Mouse (Mus musculus) cerebellum, adult 9-11 months (tissue): ENCODE results near the gene Layn.

Source experiments
- DNase-seq: peaks from one replicate; pipeline ENCODE4 v3.0.0; 2022

Gene Layn

DNA sequence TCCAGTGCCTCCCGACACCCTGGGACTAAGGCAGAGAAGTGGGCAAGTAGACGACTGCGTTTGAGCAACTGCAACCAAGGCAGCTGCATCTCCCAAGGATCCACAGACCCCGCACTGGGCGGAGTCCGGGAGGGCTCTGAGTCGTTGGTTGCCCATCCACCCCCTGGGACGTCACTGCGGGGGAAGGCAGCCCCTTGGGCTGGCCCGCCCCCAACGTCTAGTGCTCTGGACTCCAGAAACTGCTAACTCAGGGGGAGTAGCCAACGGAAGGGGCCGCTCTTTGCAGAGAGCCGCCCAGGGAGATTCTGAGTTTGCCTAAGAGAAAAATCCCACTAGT is at the start of gene Layn:
Layn (minus strand) TSS at position 116 of the 337 bp plus-strand sequence.
- peak; percentile 30 for DNase-seq

DNA sequence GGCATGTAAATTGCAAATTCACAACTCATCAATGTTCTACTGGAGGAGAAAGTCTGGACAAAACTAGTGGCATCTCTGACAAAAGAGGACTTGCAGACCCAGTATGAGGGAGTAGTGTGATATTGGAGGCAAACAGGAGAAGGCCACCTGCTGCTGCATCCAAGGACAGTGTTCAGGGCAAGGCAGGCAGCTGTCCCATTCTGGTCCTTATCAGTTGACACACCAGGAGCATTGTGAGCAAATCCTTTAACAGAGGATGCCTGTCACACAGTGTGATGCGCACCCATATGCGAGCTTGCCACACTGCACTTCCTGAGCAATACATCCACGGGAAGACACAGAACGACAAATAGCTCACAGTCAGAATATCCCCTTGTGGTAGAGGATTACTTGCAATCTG is 37.9 kb upstream of the Layn start:
- no peak for DNase-seq

DNA sequence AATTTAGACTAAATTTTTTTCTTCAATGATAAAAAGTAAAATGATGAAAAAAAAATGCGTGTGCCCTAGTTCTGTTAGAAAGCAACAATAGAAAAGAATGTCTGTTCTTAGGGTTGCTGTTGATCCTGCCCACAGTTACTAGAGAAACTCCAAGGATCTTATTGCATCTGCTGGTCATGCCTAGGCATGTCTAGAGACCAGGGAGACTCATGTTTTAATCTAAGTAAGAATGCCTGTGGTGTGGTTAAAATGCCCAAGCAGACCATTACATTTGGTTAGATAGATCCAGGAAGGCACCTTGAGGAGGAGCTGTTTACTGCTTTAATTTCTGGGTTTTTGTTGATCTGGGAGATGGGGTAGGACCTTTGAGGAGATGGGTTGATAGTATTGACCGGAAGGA is 28.9 kb upstream of the Layn start:
- DNase-seq = no peak

DNA sequence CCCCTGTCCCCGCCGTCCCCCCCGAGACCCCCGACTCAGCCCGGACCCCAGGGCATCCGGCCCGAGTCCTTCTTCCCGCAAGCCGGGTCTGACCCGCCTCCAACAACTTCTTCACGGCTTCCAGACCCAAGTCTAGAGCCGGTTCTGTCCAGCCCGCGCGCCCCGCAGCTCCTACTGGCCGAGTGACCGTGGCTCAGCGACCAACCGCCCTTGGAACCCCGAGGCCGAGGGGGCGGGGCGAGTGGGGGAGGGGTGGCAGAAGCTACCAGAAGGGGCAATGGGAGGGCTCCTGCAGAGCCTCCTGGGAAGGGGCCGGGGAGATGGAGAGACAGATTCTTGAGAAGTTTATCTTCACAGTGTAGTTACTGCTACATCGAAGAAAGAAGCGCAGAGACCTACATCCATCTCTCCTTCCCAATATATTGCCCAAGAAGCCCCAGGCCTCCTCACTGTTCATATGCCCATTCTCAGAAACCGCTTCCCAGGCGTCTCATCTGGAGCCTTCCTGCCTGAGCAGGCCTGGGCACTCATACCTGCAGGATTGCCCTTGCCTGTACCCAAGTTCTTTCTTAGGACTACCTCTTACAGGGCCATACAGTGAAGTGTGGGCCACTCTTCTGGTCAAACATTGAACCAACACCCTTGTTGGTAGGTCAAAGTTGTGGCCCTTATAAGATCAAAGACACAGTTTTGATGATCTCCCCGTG is 27.1 kb upstream of the Layn start:
- DNase-seq = peak; percentile 9

DNA sequence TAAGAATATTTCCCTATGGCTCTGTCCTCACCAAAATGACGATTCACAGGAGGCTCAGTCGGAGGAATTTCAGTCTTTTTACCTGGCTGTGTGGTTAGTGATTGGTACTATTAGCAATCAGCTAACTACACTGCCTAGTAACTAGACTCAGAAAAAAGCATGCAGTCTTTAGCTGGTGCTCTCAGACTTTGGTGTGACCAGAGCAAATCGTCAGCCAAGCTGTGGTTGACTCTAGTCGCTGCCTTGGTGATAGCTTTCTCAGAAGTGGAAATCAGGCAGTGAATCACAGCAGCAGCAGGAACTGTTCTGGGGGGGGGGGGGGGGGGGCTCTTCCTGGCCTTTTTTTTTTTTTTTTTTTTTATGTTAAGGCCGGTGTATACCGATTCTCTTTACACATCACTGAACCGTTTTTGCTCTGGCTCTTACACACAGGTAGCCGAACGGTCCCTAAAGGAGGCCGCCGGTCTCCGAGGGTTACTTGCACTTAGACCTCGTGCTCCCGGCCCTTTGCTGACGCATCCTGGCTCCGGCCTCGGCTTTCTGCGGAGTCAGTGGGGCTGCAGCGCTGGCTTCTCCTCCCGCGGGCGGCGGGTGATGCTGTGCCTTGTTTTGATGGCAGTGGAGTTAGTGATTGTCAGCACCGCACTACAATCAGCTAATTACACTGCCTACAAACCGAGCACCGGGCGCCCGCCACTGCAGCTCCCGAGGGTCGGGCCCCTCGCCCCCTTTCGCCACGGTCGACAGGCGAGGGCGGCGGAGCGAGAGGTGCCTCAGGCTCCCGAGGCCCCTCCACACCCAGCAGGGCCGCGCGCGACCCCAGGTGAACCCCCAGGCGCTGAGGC is 26.3 kb upstream of the Layn start:
- peak; percentile 14 for DNase-seq

DNA sequence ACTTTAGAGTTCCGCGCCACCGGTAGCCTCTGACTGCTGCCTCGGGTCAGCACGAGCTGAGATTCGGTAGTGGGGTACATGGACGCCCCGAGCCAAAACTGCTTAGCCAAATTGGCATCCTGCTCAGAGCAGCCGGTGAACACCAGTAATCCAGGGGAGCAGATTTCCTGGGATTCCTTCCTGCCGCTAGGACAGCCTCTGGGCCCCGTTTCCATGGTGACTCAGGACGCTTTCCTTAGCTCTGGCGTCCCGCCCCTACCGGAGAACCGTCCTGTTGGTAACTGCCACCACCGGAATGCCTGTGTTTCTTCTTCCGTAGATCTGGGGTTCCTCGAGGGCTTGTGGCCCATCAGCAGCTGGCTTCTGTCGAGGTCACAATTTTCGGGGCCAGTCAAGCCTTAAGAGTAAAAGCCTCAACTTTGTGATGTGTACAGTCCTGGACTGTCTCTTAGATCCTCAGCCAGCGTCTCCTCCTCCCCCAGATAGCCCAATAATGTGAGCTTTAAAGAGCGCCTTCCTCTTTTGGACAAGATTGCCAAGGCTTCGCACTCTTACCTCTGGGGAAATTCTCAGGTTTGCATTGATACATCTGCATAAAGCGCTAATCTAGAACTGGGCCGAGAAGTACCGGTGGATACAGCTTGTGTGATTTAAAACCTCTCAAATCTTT is 25.0 kb upstream of the Layn start, which contains the start of gene 4833427G06Rik:
4833427G06Rik (minus strand) TSS at position 323 of the 670 bp plus-strand sequence.
- DNase-seq = peak; percentile 35

DNA sequence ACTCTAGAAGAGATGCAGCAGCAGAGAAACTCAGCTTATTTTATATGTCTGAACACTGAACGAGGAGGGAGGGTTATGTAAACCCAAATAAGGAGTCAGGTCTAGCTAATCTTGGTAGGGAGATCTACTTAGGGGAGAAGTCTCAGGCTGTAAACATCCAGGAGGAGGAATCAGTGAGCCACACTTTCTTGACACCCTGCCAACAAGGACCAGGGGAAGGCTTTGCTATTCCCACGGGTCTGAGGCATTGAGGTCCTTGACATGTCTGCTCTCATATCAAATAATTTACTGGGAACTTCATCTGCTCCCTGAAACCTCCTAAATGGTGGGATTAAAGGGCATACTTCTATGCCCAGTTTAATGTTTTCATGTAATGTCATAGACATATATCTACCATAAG is 19.4 kb upstream of the Layn start:
- DNase-seq = no peak

DNA sequence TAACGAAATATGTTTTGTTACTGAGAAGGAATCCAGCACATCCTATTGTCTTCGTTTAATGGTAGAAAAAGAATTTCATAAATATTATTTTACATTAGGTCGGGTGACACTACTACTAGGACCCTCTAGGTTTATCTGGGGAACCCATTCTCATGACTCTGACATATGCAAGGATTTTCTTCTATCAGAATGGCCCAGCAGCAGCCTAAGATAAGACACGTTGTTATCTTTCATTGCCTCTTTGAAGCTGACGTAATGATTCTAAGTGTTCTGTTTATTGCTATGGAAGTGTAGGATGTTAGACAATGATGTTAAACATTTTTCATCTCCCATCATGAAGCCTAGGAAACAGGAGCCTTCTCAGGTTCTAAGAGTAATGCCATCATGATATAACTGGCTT is 16.8 kb upstream of the Layn start:
- DNase-seq = no peak

DNA sequence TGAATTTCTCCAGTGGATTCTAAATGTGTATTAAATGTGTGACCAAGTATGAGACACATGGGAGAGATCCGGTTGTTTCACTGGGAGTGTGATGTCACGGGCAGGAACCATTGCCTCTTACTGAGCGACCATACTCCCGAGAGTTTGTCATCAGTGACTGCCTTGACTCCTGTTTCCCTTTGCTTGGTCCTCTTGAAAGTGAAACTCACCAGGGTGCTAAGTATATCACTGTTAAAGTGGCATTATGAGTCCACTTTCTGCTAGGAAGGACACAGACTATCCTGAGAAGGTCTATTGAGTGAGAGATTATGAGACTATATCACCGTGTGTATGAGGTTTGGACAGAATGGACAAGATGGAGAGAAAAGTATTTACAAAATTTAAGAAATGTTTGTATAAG is 4.7 kb upstream of the Layn start:
- no peak for DNase-seq

DNA sequence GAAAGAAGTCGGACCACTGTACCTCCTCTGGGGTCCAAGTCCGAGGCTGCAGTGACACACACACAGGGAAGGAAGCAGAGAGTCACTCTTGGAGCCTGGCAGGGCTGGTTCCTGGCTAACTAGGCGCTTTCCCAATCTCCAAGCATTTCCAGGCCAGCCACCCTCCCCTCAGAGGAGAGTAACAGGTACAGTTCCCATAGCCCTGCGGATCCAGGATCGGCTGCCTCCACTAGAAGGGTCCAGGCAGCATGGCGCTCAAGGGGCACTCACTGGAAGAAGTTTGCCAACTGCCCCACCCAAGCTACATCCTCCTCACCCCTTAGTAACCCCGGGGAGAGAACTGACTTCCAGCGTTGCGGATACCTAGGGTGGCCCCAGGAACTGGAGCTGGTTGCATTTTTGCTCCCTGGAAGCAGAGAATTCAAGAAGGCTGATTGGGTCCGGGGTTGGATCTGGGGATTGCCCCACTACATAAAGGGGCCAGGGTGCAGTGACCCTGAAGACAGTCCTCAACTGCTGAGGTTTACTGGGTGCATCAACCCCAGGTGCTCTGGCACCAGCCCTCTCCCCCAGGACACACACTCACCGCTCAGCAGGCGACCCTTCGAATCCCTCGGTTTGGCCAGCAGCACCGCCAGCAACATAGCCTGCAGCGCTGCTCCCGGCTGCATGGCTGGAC is 455 bp downstream of the Layn start:
- peak; percentile 24 for DNase-seq

DNA sequence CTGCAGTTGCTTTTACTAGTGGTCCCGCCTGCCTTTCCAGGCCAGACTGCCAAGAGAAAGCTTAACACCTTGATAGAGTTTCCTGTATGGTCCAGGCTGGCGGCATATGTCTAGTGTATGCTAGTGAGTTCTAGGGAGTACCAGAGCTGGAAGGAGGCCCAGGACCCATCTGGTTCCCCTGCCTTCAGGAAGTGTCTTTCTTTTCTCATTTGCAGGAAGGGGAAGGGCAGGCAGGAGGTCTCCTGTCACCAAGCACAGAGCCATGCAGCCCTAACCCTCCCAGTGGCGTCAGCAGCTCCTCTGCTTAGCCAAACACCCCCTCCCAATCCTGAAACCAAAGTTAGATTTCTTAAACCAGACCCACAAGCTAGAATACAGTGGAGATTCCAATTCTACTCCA is 1.1 kb downstream of the Layn start:
- DNase-seq = peak; percentile 74

DNA sequence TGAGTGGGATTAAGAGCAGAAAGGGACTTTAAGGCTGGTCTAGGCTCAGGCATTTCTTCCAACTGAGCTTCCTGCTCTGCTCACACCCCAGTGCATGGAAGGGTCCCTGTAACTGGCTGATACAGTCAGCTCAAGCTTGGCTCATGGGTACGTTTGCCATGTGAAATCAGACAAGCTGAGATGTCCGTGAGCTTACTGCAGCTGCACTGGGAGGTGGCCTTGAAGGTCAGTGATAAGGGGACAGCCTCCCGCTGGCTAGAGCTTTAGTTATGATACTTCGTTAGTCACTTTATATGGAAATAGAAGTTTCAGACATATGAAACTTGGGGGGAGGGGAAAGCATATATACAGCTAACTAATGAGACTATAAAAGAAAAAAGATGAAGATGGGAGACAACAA is 6.1 kb downstream of the Layn start:
- DNase-seq = no peak

DNA sequence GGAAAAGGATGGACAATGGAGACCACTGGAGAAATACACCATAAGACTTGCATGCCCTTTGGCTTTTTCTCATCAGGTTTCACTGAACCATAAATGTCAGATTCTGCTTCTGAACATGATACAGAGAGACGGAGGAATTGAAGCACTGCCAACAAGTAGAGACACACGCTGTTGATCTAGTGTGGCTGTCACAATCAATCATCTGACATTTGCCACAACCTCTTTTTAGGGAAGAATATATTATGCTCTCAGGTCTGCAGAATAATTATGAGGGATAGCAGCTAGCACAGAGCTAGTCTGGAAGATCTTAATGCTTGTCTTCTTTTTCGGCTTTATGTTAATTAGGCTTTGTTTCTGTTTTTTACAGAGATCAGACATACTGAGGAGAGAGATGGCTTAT is 8.7 kb downstream of the Layn start:
- DNase-seq = no peak

DNA sequence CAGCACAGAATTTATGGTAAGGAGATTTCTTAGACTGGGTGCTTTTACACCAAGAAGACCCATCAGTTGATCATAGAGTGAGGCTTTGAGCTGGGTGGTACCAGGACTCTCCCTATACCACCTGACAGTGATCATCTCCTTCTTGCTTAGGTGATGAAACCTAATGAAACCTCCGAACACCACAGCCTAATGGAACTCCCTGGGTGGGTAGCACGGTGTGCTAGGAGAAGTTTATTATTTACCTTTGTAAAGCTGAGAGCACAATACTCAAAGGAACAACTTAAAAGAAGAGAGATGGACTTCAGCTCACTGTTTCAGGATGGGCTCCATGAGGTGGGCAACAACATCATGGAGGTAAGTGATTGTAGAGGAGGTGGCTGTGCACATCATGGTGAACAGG is 16.3 kb downstream of the Layn start, which contains the start of gene Btg4:
Btg4 (plus strand) TSS at position 301 of the 400 bp plus-strand sequence.
- DNase-seq = no peak

DNA sequence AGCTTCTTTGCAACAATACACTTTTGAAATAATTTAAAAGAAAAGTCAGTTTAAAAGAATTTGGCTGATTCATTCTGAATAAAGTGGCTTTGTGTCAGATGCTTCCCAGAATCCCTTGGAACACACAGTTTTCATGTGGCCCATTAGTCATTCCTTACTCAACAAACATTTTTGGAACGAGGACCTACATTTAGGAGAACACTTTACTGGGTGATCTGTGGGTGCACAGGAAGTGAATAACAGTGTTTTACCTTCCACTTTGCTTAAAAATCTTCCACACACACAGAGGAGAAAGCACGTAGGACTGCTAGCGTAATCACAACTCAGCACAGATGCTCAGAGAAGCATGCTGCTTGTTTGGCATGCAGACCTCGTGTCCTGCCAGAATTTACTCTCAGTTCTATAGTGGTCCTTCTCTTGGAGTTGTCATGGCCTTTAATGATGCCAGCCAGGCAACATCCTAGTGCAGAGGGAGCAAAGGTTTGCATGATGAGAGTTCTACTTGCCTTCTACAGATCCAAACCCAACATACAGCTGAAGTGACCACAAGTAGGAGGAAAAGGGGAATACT is 17.9 kb downstream of the Layn start:
- no peak for DNase-seq

DNA sequence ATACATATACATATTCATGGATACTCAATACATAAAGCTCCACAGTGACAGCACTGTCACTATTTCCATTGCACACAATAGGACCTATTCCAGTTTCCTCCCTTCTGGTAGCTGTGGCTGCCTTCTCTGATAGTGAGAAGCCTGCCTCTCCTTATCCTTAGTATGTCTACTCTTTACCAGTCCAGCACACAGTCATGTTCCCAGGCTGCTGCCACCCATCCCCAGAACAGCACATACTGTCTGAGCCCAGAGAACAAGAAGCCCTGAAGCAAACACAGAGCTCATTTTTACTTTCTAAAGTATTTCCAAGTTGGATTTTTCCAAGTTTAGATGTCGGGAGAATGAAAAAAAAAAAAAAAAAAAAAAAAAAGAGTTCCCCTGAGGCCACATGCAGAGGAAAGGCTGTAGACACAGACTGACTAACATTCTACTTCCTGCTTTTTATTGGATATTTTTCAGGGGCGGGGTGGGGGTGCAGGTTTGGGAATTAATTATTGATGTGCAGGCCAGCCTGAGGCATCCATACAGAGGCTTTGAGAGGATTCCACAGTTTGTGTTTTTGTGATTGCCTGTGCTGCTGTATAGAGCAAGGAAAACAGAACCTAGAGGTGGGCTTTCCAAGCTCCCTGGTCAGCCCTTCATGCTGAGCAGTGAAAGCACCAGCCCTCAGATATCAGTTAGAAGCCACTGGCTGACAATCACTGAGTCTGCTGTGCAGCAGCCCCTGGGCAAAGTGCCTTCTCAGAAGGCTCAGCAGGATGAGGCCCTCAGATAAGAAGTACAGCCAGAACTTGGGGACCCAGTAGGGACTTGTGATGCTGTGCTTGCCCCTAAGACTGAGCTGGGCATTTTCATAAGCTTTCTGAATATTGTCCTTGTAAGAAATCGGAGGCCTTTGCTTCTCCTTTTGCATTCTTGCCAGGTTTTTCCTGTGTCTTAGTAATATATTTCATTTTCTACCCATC is 20.3 kb downstream of the Layn start:
- DNase-seq = no peak

DNA sequence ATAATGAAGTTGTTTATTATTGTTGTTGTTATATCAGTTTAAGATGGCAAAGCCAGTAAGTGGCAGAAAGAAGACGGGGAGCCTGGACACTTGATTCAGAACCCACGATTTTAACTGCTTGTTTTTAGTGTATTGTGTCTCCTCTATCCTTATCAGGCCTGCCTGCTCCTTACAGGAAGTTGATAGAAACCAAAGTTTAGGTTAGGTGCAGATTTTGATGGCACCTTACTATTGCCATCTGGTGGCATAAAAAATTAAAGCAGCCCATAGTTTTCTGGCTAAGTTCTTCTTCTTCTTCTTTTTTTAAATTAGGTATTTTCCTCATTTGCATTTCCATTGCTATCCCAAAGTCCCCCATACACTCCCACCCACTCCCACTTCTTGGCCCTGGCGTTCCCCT is 24.7 kb downstream of the Layn start:
- DNase-seq = no peak

DNA sequence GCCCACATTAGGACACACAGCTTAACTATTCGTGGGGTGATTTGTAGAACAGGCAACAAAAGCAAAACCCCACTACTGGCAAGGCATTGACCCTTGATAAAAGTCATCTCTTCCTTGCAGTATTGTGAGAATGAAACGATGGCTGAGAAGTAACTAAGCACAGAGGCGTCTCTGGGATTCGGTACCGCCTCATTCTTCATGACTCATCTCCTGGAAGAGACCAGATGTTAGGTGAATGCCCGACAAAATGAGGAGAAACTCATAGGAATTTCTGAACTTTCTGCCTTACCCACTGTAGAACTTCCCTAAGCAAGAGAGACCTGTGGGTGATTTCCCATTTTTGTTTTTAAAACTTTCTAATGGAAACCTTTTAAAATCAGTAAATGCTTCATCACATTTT is 34.8 kb downstream of the Layn start:
- no peak for DNase-seq

DNA sequence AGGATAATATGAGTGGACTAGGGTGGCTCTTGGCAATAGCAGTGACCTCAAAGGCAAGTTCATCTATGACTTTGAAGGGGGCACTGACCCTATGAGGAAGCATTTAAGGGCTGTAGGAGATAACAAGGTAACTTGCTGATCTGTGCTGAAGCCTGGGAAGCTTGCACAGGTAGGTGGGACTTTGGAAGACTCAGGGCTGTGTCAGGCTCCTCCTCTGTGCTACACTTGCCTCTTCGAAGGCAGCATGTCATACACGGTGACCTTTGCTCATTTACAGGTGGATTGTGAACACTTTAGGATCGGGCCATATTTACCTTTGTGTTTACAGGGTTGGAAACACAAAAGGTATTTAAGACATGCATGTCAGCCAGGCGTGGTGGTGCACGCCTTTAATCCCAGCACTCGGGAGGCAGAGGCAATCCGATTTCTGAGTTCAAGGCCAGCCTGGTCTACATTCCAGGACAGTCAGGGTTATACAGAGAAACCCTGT is 35.4 kb downstream of the Layn start:
- no peak for DNase-seq

DNA sequence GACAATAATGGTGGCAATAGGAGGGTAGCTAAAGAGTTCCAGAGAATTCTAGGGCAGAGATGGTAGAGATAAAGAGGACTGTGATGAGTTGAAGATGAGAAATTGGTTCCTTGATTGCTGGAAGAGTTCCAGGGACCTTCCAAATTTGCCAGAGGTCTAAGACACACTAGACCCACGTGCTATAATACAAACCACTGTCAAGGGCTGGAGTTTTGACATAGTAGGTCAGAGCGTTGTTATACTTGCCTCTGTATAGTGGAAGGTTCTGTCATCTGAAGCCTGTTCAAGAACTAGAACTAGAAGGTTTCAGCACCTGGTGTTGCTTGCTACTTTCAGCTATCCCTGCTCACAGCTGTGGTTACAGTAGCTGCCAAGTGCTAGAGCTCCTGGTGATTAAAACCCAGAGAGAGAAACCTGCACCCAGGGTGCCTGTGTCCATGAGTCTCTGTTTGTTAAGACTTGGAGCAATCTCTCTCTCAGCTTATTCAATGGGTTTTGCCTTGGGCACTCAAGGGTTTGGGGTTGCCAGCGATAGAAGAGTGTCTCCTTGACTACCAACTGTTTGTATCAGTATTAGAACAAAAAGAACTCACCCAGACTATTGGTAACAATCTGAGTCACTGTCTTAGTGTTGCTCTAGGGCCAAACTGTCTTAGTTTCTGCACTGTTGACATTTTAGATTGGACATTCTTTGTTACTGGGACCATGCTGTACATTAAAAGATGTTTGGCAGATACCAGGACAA is 43.9 kb downstream of the Layn start:
- no peak for DNase-seq

DNA sequence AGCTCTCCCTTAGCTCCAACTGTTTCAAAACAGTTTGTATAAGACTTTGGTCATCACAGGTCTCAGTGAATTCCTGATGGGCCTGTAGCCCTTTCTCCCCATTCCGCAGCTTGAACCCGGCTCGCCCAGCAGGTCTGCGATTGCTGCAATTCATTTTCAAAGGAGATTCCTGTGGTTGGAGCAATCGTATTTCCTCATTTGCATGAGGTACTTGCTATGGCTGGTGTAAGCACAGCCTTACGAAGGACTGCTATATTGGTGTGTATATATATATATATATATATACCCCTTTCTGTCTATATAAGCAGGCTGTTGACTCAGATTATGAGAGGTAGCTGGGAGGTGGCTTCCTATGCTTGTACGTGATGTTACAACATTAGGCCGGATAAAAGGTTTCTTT is 44.6 kb downstream of the Layn start:
- DNase-seq = no peak
